Mouse (Mus musculus) CD4-positive naive resting alpha-beta T cell, adult 57 days (primary cell): ENCODE measurements around the gene Tas2r106. TPM values are rescaled to one million over a fixed set of nuclear protein-coding genes. Genes with fewer than 3 reads are reported as not detected.

Experiments used
- total RNA-seq: library from RNA; stranded (reverse); gene quantifications from one replicate; pipeline ENCODE4 v1.2.4, GENCODE M21; 2023

Gene Tas2r106
- total RNA-seq: not detected

DNA sequence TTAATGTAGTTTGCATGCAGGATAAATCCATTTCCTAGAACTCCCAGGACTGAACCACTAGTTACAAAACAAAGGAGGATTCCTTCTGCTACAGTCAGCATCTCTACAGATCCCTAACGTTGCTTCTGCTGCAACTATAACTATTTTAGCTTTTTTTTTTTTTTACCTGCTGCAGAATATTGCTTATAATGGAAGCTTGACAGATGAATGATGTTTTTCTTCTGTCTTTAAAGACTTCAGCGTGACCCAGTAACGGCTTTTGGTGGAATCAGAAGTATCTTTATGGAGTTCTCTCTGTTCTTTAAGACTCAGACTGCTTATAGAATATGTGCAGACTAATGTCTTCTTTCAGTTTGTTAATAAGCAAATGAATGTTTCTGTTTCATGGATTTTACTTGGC, at the start of gene Tas2r106:
Gene Tas2r106 (minus strand): TSS at position 101 of the 400 bp plus-strand sequence.

GRCm38 (mm10) chr6:131689963-131690362, 11.3 kb upstream of the Tas2r106 start, which contains the start of gene Tas2r114:
Tas2r114 (minus strand) TSS chr6:131690063.

GRCm38 (mm10) chr6:131687395-131687794, 8.7 kb upstream of the Tas2r106 start, which contains the start of gene Tas2r105:
Tas2r105 (minus strand) TSS chr6:131687495.

DNA sequence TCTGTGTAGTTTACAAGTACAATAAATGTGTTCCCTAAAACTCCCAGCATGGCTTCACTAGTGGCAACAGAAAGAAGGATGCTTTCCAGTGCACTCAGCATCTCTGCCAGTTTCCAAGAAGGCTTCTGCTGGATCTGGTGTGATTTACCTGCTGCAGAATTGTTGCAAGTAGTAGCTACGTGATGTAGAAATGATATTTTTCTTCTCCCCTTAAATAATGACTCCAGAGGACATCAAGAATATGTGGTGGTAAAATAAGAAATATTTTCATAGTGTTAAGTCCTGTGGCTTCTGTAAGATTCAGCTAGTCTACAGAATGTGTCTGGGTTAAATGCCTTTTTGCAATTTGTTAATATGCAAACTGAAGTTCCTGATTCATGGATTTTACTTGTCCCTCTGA, 7.0 kb upstream of the Tas2r106 start, which contains the start of gene Tas2r104:
Gene Tas2r104 (minus strand): TSS at position 101 of the 400 bp plus-strand sequence.

GRCm38 (mm10) chr6:131660049-131660448, 18.6 kb downstream of the Tas2r106 start, which contains the start of gene Tas2r107:
Tas2r107 (minus strand) TSS chr6:131660149.

GRCm38 (mm10) chr6:131630812-131631211, 47.9 kb downstream of the Tas2r106 start, which contains the start of gene Tas2r130:
Tas2r130 (minus strand) TSS chr6:131630912.

Other genes with a start within 250 kb of the Tas2r106 start
- gene 5430401F13Rik, start 192.5 kb downstream of the Tas2r106 start, total RNA-seq: not detected
- gene Gm6619, start 192.5 kb downstream of the Tas2r106 start, total RNA-seq: not detected
- not detected for gene Tas2r130, start 48.0 kb downstream of the Tas2r106 start, total RNA-seq
- not detected for gene Tas2r107, start 18.7 kb downstream of the Tas2r106 start, total RNA-seq
- not detected for gene Tas2r104, start 6.9 kb upstream of the Tas2r106 start, total RNA-seq
- gene Tas2r105, start 8.6 kb upstream of the Tas2r106 start, total RNA-seq: not detected
- not detected for gene Tas2r114, start 11.2 kb upstream of the Tas2r106 start, total RNA-seq